Mouse (Mus musculus) gonadal fat pad, adult 2 months (tissue): ENCODE measurements around the gene Tlk2. TPM values are rescaled to one million over a fixed set of nuclear protein-coding genes. Genes with fewer than 3 reads are reported as not detected.

Experiments
- DNase-seq: peaks from one replicate; pipeline ENCODE4 v3.0.0-alpha.2; 2012; ENCODE audit warnings: low read depth
- polyA plus RNA-seq: library from polyadenylated mRNA; depleted of rRNA; stranded (reverse); fragments of >200 nt; gene quantifications from 2 replicates; pipeline ENCODE4 v1.2.3, GENCODE M21; 2012

Tlk2 gene
- polyA plus RNA-seq, 1 experiment, result 22.8 TPM

DNA sequence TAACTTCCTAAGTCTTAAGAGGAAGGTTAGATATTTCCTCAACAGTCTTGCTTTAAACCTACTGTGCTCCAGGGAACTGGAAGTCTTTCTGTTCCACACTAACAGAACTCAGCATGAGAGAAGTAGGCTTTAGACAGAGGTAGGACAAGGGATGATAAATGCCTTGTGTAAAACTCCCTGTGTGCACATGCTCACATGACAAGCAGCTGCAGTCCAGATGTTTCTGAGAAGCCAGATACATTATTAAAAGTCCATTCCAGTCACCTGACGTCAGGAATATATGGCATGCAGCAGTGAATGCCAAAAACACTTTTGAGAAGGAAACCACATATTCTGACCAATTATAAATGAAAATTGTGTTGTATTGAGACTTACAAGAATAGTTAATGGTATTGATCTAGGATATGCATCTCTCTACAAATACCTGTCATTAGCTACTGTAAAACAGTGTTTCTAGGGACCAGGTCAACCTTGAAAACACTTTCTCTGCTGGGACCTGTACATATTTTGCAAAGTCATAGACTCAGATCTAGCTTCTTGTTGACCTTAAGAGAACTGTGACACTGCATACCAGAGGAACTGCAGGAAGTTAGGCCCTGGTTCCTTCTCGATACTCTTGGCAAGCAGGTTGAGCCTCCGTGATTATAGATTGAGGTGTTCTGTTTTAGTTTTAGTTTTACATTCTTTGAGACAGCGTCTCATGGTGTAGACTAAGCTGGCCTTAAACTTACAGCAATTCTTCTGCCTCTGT, 83.2 kb downstream of the Tlk2 start:
- DNase-seq, result no peak

DNA sequence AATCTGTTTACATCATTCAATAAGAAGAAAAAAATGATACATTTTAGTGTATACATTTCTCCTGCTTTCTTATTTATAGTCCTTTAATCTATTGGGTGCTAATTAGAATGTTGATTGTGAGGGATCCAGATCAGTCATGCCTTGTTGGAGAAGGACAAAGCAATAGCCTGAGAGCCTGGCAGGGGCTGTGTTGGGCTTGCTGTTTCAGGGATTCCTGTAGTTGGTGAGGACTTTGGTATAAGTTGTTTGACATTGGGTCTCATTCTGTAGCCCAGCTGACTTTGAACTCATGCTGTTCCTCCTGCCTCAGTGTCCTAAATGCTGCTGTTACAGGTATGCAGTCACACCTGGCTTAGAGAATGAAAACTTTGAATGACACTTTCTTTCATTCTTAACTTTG, 85.9 kb downstream of the Tlk2 start:
- DNase-seq, result no peak

DNA sequence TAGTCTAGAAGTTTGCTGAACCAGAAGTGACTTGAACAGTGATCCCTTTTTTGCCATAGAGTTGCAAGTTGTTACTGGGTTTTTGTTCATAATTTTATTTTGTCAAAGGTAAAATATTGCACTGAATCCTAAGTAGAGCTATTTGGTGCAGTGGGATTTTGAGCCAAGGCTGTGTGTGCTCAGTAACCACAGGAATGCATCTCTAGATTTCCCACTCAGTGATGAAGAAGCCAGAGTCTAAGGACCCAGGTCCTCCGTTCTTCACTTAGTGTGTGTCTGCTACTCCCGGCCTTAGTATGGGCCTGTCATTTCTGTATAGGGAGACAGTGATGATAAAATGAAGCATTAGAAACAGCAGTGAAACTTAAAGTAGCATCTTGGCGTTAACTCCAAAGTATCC, 86.4 kb downstream of the Tlk2 start:
- no peak for DNase-seq

DNA sequence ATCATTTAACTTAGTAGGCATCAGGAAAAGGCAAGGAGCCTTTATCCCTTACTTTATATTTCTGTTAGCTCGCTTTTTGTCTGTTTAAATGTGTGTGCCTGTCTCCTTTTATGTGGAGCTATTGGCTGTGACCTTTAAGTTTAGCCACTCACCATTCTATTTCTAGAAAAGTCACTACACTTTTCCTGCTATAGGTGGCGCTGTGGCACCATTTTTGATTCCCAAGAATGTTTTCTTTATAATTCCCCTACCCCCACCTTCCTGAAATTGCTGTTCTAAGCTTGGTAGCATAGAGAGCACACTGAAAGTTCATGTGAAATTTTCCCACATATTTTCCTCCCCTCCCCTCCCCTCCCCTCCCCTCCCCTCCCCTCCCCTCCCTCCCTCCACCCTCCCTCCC, 91.5 kb downstream of the Tlk2 start:
- DNase-seq, result no peak

DNA sequence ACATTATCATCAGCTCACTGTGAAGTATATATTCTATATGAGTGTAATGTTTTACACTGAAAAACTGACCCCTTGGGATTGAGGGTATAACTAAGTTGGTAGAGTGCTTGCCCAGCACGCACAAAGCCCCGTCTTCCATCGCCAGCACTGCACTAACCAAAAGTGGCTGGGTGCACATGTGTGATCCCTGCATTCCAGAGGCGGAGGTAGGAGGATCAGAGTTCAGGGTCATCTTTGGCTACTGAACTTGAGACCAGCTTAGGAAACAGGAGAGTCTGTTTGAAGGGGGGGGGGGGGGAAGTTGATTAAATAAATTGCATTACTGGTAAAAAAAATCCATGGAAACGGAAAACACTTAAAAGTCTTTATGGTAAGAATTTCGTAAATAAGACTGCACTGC, 101.8 kb downstream of the Tlk2 start:
- DNase-seq, result no peak

DNA sequence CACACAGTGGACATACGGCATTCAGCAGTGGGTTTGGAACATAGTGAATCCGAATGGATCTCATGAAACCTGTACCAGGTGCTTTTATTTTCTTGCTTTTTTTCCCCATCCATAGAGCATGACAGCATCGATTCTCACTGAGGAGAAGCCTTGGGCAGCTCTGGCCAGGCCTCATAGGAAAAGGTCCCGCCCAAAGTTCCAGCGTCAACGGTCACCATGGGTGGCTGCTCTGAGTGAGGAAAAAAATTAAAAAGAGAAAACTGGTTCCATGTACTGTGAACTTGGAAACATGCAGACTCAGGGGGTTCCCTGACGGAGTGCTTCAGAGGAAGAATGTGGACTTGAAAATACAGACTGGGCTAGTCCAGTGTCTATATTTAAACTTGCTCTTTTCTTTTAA, 102.7 kb downstream of the Tlk2 start:
- DNase-seq, result no peak

DNA sequence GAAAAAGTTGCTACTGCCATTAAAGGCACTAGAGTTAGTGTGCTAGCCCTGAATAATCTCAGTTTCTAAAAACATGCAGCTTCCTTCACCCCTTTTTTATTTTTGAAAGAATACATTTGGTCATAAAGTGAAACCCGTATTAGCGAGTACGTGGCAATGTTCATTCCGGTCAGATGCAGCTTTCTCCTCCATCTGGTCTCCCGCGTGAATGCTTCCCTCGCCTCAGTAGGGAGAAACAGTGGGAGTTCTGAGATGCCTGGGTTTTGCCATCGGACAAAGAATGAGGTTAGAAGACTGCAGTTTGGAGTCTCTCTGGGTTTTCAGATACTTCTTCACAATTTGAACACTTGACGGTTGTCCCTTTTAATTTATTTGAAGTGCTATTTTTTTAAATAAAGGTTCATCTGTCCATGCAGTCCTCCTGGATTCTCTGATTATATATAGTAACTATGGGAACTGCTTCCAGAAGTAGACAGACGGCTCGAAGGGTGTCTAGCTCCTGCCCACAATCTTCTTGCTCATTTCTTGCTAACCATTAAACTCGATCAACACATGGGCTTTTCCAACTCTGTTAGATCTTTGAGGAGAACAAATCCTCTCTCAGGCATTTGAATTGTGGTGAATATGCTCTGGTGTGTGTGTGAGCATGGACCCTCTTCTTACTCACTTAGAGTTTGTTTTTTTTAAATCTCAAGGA, 103.3 kb downstream of the Tlk2 start:
- DNase-seq, result no peak

DNA sequence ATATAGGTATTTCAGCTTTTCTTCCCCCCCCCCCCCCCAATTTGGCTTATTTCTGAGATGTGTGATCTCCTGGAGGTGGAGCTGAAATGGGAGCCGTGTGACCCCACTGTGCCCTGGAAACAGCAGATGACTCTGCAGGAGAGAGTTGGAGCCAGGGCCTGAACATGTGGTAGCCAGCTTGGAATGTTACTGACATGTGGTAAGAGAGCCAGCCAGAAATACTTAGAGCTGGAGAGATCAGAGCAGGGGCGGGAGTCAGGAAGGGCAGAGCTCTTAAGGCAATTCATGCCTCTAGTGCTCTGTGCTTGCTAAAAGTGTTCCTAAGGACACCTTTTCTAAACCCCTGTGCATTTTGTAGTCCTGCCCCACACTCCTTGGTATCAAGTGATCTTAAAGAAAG, 103.9 kb downstream of the Tlk2 start:
- DNase-seq, result no peak

DNA sequence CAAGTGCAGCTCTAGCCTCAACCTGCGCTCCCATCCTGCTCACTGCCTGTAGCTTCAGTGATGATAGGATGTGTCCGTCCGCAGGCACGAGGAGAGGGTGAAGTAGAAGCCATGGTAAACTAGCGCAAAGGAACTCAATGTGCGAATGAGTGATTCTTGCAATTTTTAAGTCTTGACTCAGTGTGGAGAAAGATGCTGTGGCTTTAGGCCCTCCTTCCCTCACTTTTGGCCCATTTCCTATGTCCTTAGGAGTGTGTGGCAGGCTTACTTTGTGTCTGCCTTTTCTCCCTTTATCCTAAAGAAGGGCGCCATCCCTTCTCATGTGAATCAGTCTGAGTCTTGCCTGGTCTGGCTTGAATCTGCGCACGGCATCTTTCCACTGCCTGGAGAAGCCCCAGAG, 104.4 kb downstream of the Tlk2 start:
- DNase-seq, result no peak

DNA sequence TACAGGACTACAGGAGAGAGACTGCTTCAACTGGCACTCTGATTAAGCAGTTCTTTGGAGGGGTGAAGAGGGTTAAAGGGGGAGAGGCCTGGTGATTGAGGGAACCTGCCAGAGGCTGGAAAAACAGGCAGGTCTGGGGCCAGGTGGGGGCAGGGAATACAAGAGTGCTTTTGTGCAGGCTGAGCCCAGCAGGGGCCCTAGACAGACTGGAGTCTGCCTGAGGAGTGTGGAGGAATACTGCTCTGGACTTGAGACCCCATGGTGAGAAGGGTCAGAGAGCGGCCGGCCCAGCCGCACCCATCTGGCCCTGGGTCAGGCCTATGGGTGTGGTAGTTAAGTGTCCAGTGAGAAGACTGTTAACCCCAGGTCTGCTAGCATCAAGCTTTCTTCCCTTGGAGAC, 107.1 kb downstream of the Tlk2 start:
- DNase-seq, result no peak

DNA sequence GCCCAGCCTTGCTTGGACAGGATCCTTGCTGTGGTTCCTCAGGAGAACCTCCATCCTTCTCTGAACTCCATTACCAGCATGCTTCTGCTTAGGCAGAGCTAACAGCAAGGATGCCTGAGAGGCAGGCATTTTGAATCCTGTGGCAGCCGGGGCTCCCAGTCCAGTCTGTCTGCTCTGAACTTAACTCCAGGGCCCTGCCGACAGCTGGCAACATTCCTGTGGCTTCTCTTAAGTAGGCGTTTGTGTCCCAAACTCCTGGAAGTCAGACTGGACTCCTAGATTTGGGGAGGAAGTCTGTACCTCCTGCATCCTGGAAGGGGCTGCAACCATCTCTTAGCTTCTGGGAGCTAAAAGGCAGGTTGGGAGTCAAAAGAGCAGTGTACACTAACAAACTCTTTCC, 110.8 kb downstream of the Tlk2 start:
- no peak for DNase-seq

DNA sequence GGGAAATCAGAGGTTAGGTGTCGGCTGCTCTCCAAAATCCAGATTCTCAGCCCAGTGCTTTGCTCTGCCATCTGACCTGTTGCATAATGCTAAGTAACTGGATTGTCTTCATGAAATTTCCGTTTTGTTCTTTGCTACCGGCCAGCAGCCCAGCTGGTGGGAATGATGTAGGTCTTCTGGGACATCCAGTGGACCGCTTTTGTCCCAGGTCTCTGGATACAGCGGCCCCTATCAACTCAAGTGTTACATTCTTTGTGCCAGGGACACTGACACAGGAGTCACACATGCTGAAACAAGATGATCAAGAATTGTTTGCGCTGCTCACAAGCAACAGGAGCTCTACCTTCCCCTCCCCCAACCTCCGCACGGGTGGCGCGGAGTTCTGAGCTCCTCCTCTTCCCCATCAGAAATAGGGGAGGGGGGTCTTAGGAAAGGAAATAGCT, 113.1 kb downstream of the Tlk2 start:
- no peak for DNase-seq

DNA sequence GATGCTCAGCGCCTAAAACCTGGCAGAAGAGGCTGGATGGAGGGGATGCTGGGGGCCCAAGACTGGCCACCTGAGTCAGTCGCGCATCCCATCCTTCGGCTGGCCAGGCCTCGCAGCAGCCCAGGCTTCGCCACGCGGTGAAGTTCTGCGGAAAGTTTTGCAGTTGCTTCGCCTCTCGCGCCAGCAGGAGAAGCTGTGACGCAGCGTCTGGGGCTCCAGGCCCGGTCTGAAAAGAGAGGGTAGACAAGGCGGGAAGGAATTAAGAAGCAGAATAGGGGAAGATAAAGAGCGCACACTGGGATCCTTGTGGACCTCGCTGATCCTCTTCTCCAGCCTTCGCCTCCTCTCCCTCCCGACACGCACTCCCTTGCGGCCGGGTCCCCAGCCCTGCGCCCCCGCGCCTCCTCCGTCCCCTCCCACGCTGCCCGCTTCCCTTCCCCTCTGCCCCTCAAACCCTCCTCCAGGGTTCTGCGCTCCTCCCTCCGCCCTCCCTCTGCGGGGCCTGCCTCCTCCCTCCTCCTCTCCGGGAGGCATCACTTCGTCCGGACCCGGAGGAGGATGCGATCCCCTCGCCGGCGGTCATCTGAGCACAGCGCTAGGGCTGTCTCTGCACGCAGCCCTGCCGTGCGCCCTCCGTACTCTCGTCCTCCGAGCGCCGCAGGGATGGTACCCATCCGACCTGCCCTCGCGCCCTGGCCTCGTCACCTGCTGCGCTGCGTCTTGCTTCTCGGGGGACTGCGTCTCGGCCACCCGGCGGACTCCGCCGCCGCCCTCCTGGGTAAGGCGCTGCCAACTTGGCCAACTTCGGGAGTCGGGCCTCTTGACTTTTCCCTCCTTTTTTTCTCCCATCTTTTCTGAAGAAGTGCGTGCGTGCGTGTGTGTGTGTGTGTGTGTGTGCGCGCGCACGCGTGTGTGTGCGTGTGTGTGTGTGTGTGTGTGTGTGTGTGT, 113.8 kb downstream of the Tlk2 start, which contains the start of gene Mrc2:
Mrc2 (plus strand) TSS at position 520 of the 948 bp plus-strand sequence.
- DNase-seq, result no peak

DNA sequence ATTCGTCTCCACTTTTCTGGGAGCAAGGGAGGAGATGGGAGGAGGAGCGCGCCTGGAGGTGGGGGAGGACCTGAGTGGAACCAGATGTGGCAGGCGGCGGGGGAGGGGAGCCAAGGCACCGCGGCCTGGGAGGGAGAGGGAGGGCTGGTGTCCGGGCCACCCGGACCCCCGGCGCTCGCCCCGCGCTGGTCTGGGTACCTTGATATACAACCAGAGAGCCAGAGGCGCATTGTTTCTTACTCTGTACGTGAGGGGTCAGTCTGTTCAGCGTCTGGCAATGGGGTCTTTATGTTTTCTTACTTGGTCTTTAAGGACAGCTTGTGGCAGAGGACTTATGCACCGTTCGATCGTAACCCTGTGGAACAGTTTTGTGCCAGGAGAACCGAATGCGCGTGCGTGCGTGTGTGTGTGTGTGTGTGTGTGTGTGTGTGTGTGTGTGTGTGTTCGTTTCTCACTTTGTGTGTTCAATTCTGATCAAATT, 114.5 kb downstream of the Tlk2 start:
- no peak for DNase-seq

DNA sequence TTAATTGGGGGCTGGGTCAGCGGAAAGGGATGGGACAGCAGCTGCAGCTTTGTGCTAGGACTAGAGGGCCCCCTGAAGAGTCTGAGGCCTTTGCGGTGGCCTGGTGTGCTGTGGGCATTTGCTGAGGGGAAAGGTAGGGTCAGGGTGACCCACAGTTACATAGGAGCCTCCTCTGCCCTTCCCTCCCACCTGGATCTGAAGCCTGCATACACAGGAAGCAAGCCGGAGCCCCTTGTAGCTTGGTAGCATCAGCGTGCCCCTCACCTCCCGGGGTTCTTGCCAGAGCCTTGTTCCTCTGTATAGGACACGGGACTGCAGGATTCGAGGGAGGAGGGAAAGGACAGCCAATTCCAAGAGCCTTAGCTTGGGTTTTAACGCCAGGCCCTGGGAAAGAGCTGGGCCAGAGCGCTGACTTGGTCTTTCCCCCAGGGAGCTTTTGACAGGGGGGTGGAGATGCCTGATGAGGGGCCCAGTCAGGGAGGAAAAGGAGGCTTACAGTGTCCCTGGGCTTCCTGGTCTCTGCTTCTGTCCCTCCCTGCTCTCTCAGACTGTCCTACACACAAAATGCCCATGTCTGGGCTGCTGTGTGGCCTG, 115.4 kb downstream of the Tlk2 start:
- DNase-seq, result no peak

DNA sequence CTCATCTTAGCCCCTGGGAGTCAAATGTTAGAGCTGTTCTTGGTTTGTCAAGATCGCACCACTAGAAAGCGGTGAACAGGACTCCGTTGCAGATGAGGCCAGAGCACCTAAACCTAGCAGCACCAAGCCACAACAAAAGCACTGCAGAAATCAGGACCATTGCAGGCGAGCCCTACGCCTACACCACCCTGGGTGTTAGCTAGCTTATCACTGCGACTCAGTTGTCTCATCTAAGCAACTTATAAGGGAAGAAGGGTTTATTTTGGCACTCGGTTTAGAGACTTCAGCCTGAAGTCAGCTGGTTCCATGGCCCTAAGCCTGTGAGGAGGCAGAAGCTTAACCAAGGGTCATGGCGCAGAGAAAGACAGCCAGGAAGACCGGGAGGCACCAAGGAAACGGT, 117.5 kb downstream of the Tlk2 start:
- DNase-seq, result no peak

DNA sequence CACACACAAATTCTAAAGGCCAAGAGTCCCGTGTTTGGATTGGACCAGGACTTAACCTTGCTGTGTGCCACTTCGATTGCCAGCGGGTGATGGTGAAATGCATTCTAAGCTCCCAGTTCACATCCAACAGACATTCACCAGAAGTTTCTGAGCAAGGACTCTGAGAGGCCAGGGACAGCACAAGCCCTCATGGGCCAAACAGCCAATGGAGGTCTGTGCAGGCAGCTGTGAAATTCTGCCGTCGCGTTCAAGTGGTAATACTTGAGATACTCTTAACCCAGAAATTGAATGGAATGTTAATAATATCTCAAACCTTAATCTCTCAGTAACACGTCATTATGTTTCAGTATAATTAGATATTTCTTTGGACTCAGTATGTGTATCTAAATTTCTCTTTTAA, 131.6 kb downstream of the Tlk2 start:
- no peak for DNase-seq

DNA sequence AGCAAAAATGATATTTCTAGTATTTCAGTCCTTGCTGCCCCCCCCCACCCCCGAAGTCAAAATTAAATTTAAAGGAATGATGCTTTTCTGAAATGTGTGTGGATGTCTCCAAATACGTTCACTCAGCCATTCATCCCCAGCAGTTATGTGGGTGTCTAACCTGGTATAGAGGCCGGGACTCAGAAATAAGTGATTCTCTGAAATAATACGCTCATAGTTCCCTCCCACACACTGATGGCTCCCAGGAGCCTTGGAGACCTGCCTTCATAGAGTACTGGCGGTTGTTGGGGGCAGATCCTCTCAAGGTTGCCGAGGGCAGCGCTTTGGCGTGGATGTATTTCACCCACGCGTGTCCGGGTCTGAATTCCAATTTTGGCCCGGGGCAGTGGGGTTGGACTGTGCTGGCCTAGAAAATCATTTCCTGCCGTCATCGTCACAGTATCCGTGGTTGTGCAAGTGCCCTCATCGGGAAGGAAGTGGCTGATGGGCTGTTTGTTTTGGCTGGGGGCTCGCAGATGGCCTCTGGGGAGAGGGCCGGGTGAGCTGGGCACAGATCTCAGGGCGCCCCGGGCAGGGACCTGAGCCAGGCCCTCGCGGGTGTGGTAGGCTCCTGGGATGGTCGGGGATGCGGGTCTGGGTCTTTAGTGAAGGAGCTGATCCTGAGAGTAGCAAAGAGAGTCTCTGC, 132.8 kb downstream of the Tlk2 start:
- DNase-seq, result no peak

DNA sequence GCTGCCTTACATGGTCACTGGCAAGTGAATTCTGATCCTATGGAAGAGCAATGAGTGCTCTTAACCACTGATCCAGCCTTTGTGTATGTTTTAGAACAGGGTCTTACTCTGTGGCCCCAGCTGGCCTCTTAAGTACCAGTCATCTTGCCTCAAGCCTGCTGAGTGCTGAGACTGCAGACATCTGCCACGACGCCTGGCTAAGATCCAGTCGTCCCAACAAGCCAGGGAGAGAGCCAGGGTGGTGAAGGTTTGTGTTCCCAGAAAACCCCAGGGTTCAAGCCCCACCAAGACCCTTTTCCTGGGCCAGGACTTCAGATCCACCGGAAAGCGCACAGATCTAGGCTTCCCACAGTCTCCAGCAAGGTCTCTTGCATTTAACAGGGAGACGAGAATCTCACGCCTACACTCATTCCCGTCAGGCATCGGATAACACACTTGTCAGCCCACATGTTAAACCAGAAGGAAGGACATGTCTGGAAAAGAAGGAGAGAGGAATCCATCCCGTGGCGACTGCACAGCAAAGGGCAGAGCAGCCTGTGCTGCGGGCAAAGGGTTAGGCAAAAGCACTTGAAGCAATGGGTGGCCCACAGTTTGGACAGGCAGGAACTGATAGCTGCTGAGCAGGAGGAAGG, 133.8 kb downstream of the Tlk2 start:
- DNase-seq, result no peak

DNA sequence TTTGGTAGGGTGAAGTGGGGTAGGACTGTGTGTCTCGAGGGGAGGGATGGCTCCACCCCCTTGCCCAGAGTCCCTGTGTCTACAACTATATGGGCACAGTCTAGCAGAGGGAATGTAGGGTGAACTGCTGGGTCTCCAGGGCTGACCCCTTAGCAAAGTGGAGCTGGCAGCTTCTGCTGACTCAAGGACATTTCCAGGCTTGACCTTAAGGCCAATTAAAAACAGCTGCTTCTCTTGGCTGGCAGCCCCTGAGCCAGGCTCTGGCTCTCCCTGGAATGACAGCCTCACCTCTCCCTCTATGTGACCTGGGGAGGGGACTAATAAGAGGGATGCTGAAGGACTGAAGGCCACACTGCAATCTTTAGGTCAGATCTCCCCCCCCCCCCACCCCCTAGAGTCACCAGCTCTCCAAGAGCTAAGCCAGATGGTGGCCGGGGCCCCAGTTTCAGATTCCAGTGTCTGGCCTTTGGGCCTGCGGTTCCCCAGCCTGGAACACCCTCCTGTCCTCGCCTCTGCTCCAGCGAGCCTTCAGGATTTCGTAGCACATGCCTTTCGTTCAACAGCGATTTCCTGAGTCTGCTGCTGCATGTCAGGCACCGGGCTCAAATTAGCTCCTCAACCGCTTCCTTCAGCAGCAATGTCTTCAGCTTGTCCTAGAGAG, 134.5 kb downstream of the Tlk2 start:
- DNase-seq, result no peak
